Mouse (Mus musculus) adrenal gland (tissue): ENCODE results near the gene Iqck.

Experiments used
- intact Hi-C: fragments of 180-260 bp; cut with DNase I; formaldehyde crosslinking; loops from one replicate; pipeline ENCODE4 v1.15.1; 2025
- long read RNA-seq, 2 experiments: library from polyadenylated mRNA; unstranded; transcript quantifications; one replicate each; pipeline ENCODE4 v2.0.0; 2020; ENCODE audit warnings: borderline replicate concordance in 1 of 2; ENCODE audit not compliant: insufficient replicate concordance in 1 of 2

The Iqck gene
- long read RNA-seq, experiment 1, transcript Iqck-201 (9 exons, 1,503 nt) = major isoform, 35 of 60 reads
- long read RNA-seq, experiment 1, partial matches to known transcripts = 3 of 60 reads
- long read RNA-seq, experiment 1, other reads (novel, unspliced or antisense) = 18 of 60 reads
- long read RNA-seq, experiment 2, transcript Iqck-201 (9 exons, 1,503 nt) = major isoform, 20 of 27 reads
- long read RNA-seq, experiment 2, partial matches to known transcripts = 1 of 27 reads
- long read RNA-seq, experiment 2, other reads (novel, unspliced or antisense) = 5 of 27 reads

DNA sequence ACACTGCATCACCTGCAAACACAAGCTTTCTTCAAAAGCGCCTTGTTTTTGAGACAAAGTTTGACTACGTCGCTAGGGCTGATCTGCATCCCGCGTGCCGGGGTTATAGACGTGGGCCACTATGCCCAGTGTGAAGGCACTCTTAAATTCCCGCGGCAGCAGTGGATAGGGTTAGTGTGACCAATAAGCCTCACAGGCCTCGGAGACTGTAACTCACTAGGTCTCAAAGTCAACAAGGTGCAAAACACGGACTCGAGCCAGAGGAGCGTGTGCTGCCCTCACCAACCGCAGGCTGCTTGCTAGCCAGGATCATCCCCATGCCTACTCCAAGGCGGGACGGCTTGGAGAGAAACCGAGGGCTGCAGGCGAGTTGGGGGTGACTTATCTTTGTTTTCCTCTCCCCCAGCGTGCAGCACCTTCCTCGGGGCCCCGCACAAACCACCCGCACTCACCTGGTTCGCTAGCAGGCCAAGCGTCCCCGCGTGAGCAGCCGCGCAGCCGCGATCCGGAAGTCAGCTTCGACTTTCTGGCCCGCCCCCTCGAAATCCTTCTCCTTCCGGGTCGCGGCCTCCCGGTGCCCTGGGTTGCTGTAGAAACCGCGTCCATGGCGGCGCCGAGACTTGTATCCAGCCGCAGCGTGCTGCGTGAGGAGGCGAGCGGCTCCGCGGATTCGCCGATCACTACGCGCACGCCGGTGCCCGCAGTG, at the start of gene Iqck:
Gene Iqck, plus strand, starts transcription at position 582 of the 706 bp plus-strand sequence.
- intact Hi-C loops = loop anchor here (5.0 kb wide), 1 partner anchor 137 kb away; no protein-coding TSS in a partner anchor

DNA sequence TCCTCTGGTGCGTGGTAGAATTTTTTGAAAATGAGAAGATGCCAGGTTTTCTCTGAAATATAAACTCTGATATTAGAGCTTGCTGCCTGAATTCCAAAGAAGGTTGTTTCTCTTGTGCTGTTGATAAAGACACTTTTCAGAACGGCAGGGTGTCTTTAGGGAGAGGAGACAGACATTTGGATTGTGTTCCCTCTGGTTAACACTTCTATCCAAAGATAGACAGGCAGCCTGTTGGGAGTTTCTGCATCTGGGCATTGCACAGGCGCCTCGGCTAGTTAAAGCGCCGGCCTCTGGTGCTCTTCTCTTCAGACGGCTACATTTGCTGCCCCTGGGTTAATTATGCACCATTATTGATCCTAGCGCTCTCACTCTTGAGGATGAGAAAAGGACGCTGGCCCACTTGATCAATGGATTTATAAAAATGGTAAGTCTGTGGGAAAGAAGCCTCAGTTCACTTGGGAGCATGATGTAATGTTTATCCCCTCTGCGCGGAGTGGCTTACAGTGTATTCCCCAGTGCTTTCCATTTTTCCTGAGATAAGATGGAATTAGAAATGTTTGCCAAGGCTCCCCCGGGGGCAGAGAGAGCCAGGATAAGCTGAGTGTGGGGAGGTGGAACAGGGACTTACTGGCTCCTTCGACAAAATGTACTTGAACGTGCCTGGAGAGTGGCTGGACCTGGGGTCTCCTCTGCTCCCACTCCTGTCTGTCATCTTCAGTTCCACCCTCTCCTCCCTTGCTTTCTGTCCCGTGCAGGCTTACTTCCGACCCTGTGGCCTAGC, 48.7 kb upstream of the Iqck start:
- intact Hi-C loops = no loop called here

DNA sequence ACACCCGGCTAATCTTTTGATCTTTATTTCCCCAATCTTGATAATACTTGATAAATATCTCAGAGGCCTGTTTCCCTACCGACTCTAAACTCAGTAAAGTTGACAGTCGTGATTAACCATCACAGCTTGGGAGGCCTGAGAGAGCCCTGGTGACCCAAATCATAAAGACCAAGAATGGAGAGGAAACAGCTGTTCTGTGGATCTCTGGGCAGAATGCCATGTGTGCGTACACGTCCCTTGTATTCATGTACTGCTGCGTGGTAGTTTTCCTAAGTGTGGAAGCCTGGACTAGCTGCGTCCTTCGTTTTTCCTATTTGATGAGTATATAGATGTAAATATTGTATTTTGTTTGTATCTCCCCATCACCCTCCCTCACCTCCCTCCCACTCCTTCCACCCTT, 47.7 kb upstream of the Iqck start:
- intact Hi-C loops = no loop called here

DNA sequence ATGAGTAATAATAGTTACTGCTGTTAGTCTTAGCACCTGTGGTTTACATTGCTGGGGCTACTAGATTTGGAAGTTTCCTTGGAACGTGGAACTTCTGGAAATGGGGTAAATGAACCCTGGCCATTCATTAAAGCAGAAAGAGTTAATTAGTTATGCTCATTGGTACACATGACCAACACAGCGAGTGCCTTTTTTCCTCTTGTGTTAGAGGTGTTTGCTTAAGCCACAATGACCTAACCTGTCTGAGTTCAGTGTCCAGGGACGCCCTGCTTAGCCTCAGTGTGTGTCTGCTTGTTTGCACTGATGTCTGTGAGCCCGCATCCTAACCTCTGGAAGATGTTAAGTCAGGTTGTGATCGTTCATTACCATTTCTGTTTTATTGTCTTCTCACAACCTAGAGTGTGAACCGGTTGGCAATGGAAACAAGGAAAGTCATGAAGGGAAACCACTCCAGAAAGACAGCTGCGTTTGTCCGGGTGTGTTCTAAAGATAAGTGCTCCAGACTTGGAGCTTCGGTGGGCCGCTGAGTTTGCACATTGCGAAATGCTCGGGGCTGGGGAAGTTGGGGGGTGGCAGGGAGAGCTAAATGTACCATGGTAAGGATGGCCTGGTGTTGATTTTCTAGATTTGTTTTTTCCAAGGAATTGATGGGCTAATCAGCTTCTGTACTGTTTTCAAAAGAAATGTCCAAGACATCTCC, 44.0 kb upstream of the Iqck start:
- intact Hi-C loops = no loop called here

DNA sequence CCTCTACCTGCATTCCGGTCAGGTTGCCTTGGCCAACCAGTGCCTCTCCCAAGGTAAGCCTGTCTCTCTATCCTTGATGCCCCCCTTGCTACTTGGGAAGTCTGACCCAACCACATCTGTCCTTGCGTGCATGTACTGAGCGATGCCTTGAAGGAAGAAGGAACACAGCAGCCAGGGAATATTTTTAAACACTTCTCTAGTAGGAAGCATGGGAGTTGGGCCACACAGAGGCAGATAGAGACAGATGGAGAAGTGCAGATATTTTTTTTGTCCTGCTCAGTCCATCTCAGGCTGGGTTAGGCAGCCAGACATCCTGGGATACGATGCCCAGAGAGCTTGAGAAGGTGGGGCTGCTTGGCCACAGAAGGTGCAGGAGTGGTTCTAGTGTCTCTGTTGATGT, 42.0 kb upstream of the Iqck start:
- intact Hi-C loops = no loop called here

DNA sequence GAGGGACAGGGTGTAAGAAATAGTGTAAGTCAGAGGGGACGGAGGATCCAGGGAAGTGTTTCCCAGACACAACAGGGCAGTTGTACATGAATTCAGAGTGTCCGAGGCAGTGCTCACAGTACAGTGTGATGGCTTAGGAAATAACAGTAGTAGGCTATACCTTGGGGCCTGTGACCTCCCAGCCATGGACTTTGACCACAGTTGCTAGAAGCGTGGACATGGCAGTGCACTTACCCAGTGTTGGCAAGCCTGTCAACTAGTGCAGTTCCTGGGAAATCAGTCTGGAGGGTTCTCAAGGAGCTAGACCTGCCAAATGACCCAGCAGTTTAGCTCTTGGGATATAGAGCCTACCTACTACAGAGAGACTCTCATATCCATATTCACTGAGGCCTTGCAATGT, 39.3 kb upstream of the Iqck start:
- intact Hi-C loops = no loop called here

- intact Hi-C loops = no loop called here
These were observed 37.8 kb upstream of the Iqck start for GRCm38 (mm10) chr7:118817741-118818140.

DNA sequence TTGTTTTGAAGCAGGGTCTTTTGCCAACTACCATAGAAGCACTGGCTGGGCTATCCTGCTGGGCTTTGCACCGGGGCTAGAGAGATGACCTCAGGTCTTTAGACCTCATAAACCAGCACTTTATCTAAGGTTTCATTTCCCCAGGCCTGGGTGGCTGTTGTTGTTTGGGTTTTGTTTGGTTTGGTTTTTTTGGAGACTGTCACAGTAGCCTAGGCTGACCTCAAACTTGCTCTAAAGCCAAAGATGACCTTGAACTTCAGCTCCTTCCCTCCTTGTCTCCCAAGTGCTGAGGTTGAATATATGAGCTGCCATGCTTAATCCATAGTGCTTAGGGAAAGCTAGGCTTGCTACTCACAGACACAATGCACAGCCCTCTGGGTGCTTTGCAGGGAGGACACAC, 35.9 kb upstream of the Iqck start:
- intact Hi-C loops = no loop called here

DNA sequence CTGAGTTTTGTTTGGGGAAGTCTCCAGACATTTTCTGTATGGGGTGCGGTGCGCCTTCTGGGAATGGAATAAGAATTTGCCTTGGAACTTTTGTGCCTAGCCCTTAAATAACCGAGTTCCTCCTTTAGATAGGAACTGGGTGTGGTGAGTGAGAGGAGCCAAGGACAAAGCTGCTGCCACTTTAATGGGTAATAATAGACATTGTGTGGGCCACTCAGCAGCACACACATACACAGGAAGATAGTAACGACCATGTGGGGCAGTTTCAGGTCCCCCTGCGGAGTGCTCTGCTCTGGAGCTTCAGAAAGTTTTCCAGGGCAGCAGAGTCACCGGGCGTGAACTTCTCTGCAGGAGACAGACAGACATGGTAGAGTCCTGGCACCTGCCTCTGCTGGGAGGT, 34.2 kb upstream of the Iqck start:
- intact Hi-C loops = no loop called here

DNA sequence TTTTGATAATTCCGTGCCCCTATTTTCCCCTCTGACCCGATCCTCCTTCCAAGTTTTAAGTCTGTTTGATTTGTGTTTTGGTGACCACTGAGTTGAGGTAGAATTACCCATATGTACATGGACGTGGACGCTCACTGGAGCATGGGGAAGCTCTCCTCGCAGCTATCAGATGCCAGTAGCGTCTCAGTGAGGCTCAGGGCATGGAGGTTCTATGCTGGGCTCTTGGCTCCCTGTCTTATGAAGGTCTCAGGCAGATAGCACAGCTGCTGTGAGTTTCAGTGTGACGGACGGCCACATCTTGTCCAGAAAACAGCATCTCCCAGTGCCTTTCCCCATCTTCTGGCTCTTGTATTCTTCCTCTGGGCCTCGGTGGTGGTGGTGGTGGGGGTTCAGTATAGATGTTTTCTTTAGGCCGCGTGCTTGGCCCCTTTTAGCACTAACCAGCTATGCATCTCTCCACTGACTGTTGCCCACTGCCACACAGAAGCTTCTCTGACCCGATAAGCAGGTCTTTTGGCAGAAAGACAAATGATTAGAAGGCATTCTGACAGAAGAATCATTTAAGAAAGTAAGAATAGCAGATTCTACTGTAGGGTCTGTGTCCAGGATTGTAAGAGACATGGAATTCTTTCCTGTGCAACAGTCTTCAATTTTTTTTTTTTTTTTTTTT, 33.5 kb upstream of the Iqck start:
- intact Hi-C loops = no loop called here

DNA sequence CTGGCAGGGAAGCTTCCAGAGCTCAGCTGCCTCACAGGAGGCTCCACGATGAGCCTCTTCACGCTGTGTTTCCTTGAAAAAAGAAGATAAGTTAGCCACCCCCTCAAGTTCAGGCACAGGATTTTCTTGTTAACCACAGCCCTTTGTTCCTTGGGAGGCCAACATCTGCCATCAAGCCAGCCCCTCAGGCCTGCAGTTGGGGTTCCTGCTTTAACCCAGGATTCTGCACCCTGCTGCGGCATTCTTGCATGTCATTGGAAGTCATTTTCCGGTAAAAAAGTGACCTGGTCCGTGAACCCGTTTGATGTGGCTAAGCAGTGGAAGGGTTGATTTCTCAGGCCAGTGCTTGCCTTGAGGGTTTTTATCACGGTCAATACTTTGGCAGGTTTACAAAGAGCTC, 31.1 kb upstream of the Iqck start:
- intact Hi-C loops = no loop called here

DNA sequence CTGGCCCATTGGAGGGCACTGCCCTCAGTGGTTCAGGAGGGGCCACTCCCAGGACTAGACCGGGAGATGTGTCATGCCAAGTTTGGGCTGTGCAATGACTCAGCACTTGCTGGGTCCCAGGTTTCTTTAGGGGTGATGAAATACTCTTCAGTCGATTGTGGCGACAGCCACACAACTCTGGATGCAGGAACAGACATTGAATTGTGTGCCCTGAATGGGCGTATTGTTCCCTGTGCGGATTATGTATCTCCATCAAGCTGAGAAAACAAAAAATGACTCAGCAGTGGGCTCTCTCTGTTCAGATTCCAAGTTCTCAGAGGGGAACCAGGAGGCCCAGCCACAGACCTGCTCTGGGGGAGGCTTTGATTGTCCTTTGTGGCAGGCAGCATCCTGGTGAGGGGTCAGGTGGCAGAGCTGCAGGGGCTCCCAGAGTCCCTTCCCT, 27.6 kb upstream of the Iqck start:
- intact Hi-C loops = no loop called here

DNA sequence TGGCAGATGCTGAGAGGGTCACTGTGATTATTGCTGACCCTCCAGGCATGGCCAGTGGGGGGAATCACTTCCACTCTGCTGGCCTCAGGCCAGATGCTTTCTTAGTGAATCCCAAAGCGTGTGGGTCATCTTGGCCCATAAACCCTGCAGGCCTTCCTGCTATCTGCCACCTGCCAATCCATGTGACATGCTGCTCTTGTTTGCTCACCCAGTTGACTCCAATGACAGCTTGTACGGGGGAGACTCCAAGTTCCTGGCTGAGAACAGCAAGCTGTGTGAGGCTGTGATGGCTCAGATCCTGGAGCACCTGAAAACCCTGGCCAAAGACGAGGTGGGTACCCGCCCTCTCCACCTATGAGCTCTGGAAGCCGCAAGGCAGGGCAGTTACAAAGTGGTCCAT, 17.7 kb upstream of the Iqck start:
- intact Hi-C loops = no loop called here

- intact Hi-C loops = no loop called here
These were observed 14.4 kb upstream of the Iqck start for GRCm38 (mm10) chr7:118841030-118841745.

- intact Hi-C loops = no loop called here
These were observed 13.8 kb upstream of the Iqck start for GRCm38 (mm10) chr7:118841796-118842195.

- intact Hi-C loops = no loop called here
These were observed 12.6 kb upstream of the Iqck start for GRCm38 (mm10) chr7:118842938-118843337.

DNA sequence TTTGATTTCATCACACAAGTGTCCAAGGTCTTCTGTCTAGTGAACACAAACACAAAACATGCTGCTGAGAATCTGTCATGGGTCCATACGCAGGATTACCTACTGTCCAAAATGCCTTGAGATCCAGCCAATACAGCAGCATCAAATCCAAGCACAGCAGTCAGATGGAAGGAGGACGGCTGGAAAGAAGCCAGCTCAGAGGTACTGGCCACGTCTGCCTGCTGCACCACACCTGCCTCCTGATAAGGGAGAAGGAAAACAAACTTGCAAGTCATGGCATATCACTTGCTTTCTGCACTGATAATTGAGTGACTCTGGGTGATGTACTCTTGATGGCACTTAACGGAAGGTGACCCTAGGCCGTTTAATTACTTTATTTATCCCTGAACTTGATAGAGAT, 10.4 kb upstream of the Iqck start:
- intact Hi-C loops = no loop called here

GRCm38 (mm10) chr7:118846329-118846728, 9.2 kb upstream of the Iqck start:
- intact Hi-C loops = no loop called here

GRCm38 (mm10) chr7:118848796-118849195, 6.8 kb upstream of the Iqck start:
- intact Hi-C loops = no loop called here

- intact Hi-C loops = no loop called here
These were observed 5.9 kb upstream of the Iqck start for GRCm38 (mm10) chr7:118849543-118850250.
